Mouse (Mus musculus) midbrain, embryonic 15.5 days (tissue): ENCODE measurements around the gene H2al1m. TPM values are rescaled to one million over a fixed set of nuclear protein-coding genes. Genes with fewer than 3 reads are reported as not detected.
"Not testable (repeated sequence)": the region's sequence is repeated elsewhere in the genome, so short reads cannot be mapped to it uniquely, and the experiment has no call there.

ENCODE experiments used
- ATAC-seq: fragments of 200-750 bp; cut with Nextera tagmentation; replicated peaks from 2 replicates; pipeline ENCODE4 v1.8.0; 2017; ENCODE audit warnings: moderate TSS enrichment
- H3K27ac ChIP-seq: fragments of 300-500 bp; sonication (generic); 2 replicates; pipeline ENCODE4 v1.5.1; 2015; ENCODE audit warnings: mild to moderate bottlenecking, inconsistent platforms
- H3K27me3 ChIP-seq: fragments of 300-500 bp; sonication (generic); replicated peaks from 2 replicates; pipeline ENCODE4 v1.6.1; 2015; ENCODE audit warnings: inconsistent platforms
- H3K36me3 ChIP-seq: fragments of 300-500 bp; sonication (generic); replicated peaks from 2 replicates; pipeline ENCODE4 v1.6.1; 2015; ENCODE audit warnings: inconsistent platforms
- H3K4me1 ChIP-seq: fragments of 300-500 bp; sonication (generic); 2 replicates; pipeline ENCODE4 v1.6.1; 2015; ENCODE audit warnings: inconsistent platforms
- H3K4me2 ChIP-seq: fragments of 300-500 bp; sonication (generic); 2 replicates; pipeline ENCODE4 v1.6.1; 2015; ENCODE audit warnings: inconsistent platforms, mild to moderate bottlenecking, moderate library complexity
- H3K4me3 ChIP-seq: fragments of 300-500 bp; sonication (generic); 2 replicates; pipeline ENCODE4 v1.5.1; 2015; ENCODE audit warnings: mild to moderate bottlenecking, inconsistent platforms
- H3K9ac ChIP-seq: fragments of 300-500 bp; sonication (generic); 2 replicates; pipeline ENCODE4 v1.6.1; 2015; ENCODE audit warnings: mild to moderate bottlenecking, inconsistent platforms
- H3K9me3 ChIP-seq: fragments of 300-500 bp; sonication (generic); 2 replicates; pipeline ENCODE4 v1.6.1; 2016; ENCODE audit warnings: inconsistent platforms
- WGBS: fragments of 180-500 bp; shearing (Covaris S2); methylation state at CpG from one replicate; pipeline ENCODE4 v1.1.7; 2015; ENCODE audit warnings: mixed read lengths; 5-methylcytosine and 5-hydroxymethylcytosine counted together
- polyA plus RNA-seq: library from polyadenylated mRNA; unstranded; fragments of >200 nt; fragmentation: Nextera tagmentation; extraction: Ambion mirVana; gene quantifications from 2 replicates; pipeline ENCODE4 v1.2.1, GENCODE M21; 2015

The H2al1m gene
- polyA plus RNA-seq = 0.81 TPM in 1 of 2 replicates, not detected in the other

GRCm38 (mm10) chrX:9283464-9283863, at the start of gene H2al1m:
Gene H2al1m, plus strand, starts transcription at chrX:9283764.
- not testable (repeated sequence) for H3K9me3 ChIP-seq, H3K27ac ChIP-seq, H3K27me3 ChIP-seq, H3K4me1 ChIP-seq, ATAC-seq, H3K9ac ChIP-seq, H3K4me3 ChIP-seq, H3K4me2 ChIP-seq, H3K36me3 ChIP-seq
- WGBS = no CpG with 5 or more reads among the region's 1 CpGs

- no peak for ATAC-seq
- peaks cover 8% of the 10 kb centered on the region; the same call in 1 of the 2 replicates for H3K4me1 ChIP-seq
- no peaks in the 10 kb centered on the region for H3K9me3 ChIP-seq
- H3K9ac ChIP-seq = no peak overlapping the region
- no peak overlapping the region for H3K27ac ChIP-seq
- H3K27me3 ChIP-seq = no peaks in the 10 kb centered on the region
- H3K4me2 ChIP-seq = no peak overlapping the region
- 76% methylated on average over 5 of the region's 5 CpGs for WGBS
- no peaks in the 10 kb centered on the region for H3K36me3 ChIP-seq
- H3K4me3 ChIP-seq = no peak overlapping the region
These were observed 42.6 kb upstream of the H2al1m start for GRCm38 (mm10) chrX:9240737-9241591.

DNA sequence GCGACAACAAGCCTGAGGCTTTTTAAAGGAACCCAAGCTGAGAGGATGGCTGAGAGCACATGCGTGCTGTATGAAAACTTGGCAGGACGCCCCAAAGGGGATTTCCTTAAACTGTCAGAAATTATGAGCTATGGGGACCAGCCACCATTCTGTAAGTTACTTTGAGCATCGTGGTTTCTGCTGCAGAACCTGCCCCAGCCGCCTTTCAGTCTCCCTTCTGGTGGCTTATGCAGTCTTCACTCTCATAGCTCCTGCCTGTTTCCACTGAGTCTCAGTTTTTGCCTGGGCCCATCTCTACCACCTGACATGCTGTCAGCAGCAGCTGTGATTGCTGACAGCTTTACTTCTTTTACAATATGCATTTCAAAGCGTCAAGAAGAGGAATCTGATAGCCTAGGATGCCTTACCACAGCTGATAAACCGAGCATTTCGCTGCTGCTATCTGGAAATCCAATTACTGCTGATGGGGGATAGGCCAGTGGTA, 40.1 kb upstream of the H2al1m start:
- Histone ChIP-seq H3K27ac (peak overlapping the region; percentile 50; the same call in 1 of the 2 replicates), H3K9me3 (no peaks in the 10 kb centered on the region), H3K36me3 (no peaks in the 10 kb centered on the region), H3K4me3 (no peak overlapping the region), H3K4me1 (peaks cover 8% of the 10 kb centered on the region; the same call in 1 of the 2 replicates), H3K4me2 (no peak overlapping the region), H3K9ac (no peak overlapping the region), H3K27me3 (no peaks in the 10 kb centered on the region)
- WGBS = 50% methylated on average over 8 of the region's 8 CpGs
- 0 out of 2 replicates have a peak, but pooled peaks have one; percentile 41 for ATAC-seq

- H3K4me2 ChIP-seq = peak overlapping the region; percentile 18; the same call in 1 of the 2 replicates
- 53% methylated on average over 12 of the region's 12 CpGs for WGBS
- H3K4me1 ChIP-seq = peaks cover 8% of the 10 kb centered on the region; the same call in 1 of the 2 replicates
- H3K9ac ChIP-seq = no peak overlapping the region
- no peaks in the 10 kb centered on the region for H3K36me3 ChIP-seq
- H3K27ac ChIP-seq = peak overlapping the region; percentile 48; the same call in 1 of the 2 replicates
- H3K27me3 ChIP-seq = no peaks in the 10 kb centered on the region
- ATAC-seq = peak; percentile 60
- H3K9me3 ChIP-seq = no peaks in the 10 kb centered on the region
- H3K4me3 ChIP-seq = no peak overlapping the region
These were observed 38.8 kb upstream of the H2al1m start for GRCm38 (mm10) chrX:9244603-9245336.

DNA sequence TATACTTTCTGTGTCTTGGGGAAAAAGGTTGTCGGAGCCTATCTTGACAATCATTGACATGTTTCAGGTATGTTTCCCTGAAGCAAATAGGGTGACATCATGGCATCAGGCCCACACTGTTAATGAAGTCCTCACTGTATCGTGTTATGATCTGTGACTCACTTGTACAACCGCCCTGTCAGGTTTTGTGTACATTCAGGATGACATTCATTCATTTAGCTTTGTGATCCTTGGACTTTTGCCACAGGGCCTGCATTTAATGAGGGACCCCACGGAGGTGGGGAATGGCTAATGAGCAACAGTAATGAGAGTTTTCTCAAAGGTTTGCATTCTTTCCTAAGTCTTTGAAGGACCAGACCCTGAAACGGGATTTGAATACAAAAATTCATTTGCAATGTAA, 34.7 kb upstream of the H2al1m start:
- Histone ChIP-seq H3K4me2 (no peak overlapping the region), H3K4me3 (no peak overlapping the region), H3K9ac (no peak overlapping the region), H3K4me1 (0 out of 2 replicates have a peak, but pooled peaks cover 2% of the 10 kb centered on the region), H3K27me3 (no peaks in the 10 kb centered on the region), H3K36me3 (no peaks in the 10 kb centered on the region), H3K9me3 (no peaks in the 10 kb centered on the region), H3K27ac (no peak overlapping the region)
- ATAC-seq = peak; percentile 70
- 39% methylated on average over 5 of the region's 5 CpGs for WGBS

GRCm38 (mm10) chrX:9253990-9254389, 29.6 kb upstream of the H2al1m start:
- Histone ChIP-seq H3K9ac (no peak overlapping the region), H3K4me2 (no peak overlapping the region), H3K36me3 (no peaks in the 10 kb centered on the region), H3K27me3 (no peaks in the 10 kb centered on the region), H3K9me3 (no peaks in the 10 kb centered on the region), H3K27ac (no peak overlapping the region), H3K4me1 (no peaks in the 10 kb centered on the region), H3K4me3 (no peak overlapping the region)
- WGBS = 83% methylated on average over 10 of the region's 10 CpGs
- ATAC-seq = no peak

DNA sequence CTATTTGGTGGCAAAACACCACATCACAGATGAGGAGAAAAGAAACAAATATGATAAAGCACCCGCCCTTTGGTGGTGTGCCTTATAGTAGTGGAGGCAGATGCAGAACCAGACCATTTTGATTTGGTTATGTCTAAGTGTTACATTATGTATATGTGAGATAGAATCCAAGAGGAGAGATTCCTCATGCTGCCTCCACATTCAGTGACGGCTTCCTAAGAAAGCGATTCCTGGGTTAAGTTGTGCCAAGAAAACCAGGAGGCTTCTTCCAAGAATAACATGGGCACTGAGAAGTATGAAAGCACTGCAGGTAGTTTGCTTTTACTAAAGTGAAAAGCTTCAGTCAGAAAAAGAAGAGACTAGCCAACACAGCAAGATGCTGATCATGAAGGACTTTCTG, 28.7 kb upstream of the H2al1m start:
- 96% methylated on average over 3 of the region's 3 CpGs for WGBS

DNA sequence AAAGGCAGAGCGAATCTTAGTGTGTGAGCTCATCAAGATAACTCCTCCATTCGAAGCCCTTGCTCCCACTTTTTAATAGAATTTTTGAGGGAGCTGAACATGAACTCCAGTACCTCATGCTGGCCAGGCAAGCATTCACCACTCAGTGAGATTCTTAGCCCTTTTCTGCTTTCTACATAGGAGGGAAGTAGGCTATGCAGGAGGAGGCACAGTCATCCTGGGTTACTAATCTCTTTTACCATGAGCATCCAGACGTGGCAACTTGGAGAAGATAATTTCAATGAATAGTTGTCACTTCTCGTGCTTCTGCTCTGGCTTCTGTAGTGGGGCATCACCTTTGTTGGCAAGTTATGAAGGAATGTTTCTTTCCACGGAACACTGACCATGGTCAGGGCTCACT, 26.8 kb upstream of the H2al1m start, which contains the start of gene Gm14862:
Gene Gm14862, minus strand, starts transcription at position 134 of the 400 bp plus-strand sequence.
- Histone ChIP-seq H3K27ac (no peak within 1 kb of the TSS), H3K27me3 (no peaks in the 10 kb centered on the region), H3K36me3 (no peaks in the 10 kb centered on the region), H3K9ac (no peak within 1 kb of the TSS), H3K4me2 (no peak within 1 kb of the TSS), H3K9me3 (no peaks in the 10 kb centered on the region), H3K4me3 (no peak within 1 kb of the TSS), H3K4me1 (no peaks in the 10 kb centered on the region)
- no peak for ATAC-seq
- 74% methylated on average over 5 of the region's 5 CpGs for WGBS

More for the DNA sequence above, 28.7 kb upstream of the H2al1m start:
- Histone ChIP-seq H3K4me2 (no peak overlapping the region), H3K4me1 (no peaks in the 10 kb centered on the region), H3K36me3 (no peaks in the 10 kb centered on the region), H3K9me3 (no peaks in the 10 kb centered on the region), H3K9ac (no peak overlapping the region), H3K27ac (no peak overlapping the region), H3K27me3 (no peaks in the 10 kb centered on the region), H3K4me3 (no peak overlapping the region)
- ATAC-seq = no peak

DNA sequence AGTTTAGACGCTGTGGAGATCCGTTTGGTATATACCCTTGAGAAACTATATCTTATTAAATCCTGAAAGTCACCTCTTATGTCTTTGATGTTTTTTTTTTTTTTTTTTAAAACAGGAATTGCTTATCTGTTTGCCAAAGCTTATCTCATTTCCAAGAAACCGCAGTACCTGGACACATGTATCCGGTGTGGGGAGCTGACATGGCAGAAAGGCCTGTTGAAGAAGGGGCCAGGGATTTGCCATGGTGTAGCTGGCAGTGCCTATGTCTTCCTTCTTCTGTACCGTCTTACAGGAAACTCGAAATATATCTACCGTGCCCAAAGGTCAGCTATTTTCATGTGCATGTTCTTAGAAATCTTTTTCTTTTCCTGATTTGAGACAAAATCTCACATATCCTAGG, 25.7 kb upstream of the H2al1m start:
- H3K27ac ChIP-seq = no peak overlapping the region
- 90% methylated on average over 7 of the region's 7 CpGs for WGBS
- ATAC-seq = no peak
- no peaks in the 10 kb centered on the region for H3K27me3 ChIP-seq
- no peaks in the 10 kb centered on the region for H3K4me1 ChIP-seq
- no peak overlapping the region for H3K4me2 ChIP-seq
- H3K36me3 ChIP-seq = no peaks in the 10 kb centered on the region
- no peak overlapping the region for H3K9ac ChIP-seq
- H3K4me3 ChIP-seq = no peak overlapping the region
- no peaks in the 10 kb centered on the region for H3K9me3 ChIP-seq

- Histone ChIP-seq H3K4me1 (no peaks in the 10 kb centered on the region), H3K9me3 (no peaks in the 10 kb centered on the region), H3K36me3 (no peaks in the 10 kb centered on the region), H3K4me2 (no peak overlapping the region), H3K4me3 (no peak overlapping the region), H3K27me3 (no peaks in the 10 kb centered on the region), H3K9ac (no peak overlapping the region), H3K27ac (no peak overlapping the region)
- 78% methylated on average over 1 of the region's 1 CpGs for WGBS
- ATAC-seq = no peak
These were observed 24.3 kb upstream of the H2al1m start for GRCm38 (mm10) chrX:9259267-9259666.

GRCm38 (mm10) chrX:9271112-9271511, 12.5 kb upstream of the H2al1m start:
- ATAC-seq = no peak
- no peaks in the 10 kb centered on the region for H3K4me1 ChIP-seq
- no peaks in the 10 kb centered on the region for H3K36me3 ChIP-seq
- H3K27ac ChIP-seq = no peak overlapping the region
- no peak overlapping the region for H3K4me3 ChIP-seq
- H3K4me2 ChIP-seq = no peak overlapping the region
- no peaks in the 10 kb centered on the region for H3K9me3 ChIP-seq
- H3K27me3 ChIP-seq = no peaks in the 10 kb centered on the region
- no peak overlapping the region for H3K9ac ChIP-seq
- 55% methylated on average over 3 of the region's 3 CpGs for WGBS

- H3K27me3 ChIP-seq = no peaks in the 10 kb centered on the region
- H3K9ac ChIP-seq = no peak overlapping the region
- H3K4me3 ChIP-seq = peak overlapping the region; percentile 56
- no peaks in the 10 kb centered on the region for H3K9me3 ChIP-seq
- H3K4me1 ChIP-seq = no peaks in the 10 kb centered on the region
- no peak overlapping the region for H3K27ac ChIP-seq
- 23% methylated on average over 8 of the region's 8 CpGs for WGBS
- peak; percentile 21; the same call in 1 of the 2 replicates for ATAC-seq
- H3K36me3 ChIP-seq = no peaks in the 10 kb centered on the region
- H3K4me2 ChIP-seq = peak overlapping the region; percentile 46
These were observed 11.6 kb upstream of the H2al1m start for GRCm38 (mm10) chrX:9271947-9272459.
